Mouse (Mus musculus) lung, postnatal 36 days (tissue): ENCODE results near the gene Dusp10.

Source experiments
- DNase-seq: peaks from one replicate; pipeline ENCODE4 v3.0.0; 2022; ENCODE audit warnings: mixed read lengths

The Dusp10 gene

GRCm38 (mm10) chr1:184108254-184108653, 95.2 kb downstream of the Dusp10 start:
- DNase-seq = no peak

GRCm38 (mm10) chr1:184117586-184117985, 104.5 kb downstream of the Dusp10 start:
- no peak for DNase-seq

- no peak for DNase-seq
These were observed 104.9 kb downstream of the Dusp10 start for GRCm38 (mm10) chr1:184117991-184118390.

- no peak for DNase-seq
These were observed 105.5 kb downstream of the Dusp10 start for GRCm38 (mm10) chr1:184118586-184118985.
